Mouse (Mus musculus) adrenal gland, postnatal 36 days (tissue): ENCODE measurements at regions not wholly inside any gene's neighbourhood (a gene's known extent, or its start where the extent isn't known, plus 50 kb on each side); places are given as distances from the start of the nearest gene placed in this dataset.

Experiments
- DNase-seq, 2 experiments: peaks; one replicate each; pipeline ENCODE4 v3.0.0; 2021; ENCODE audit warnings: mixed read lengths in 1 of 2

DNA sequence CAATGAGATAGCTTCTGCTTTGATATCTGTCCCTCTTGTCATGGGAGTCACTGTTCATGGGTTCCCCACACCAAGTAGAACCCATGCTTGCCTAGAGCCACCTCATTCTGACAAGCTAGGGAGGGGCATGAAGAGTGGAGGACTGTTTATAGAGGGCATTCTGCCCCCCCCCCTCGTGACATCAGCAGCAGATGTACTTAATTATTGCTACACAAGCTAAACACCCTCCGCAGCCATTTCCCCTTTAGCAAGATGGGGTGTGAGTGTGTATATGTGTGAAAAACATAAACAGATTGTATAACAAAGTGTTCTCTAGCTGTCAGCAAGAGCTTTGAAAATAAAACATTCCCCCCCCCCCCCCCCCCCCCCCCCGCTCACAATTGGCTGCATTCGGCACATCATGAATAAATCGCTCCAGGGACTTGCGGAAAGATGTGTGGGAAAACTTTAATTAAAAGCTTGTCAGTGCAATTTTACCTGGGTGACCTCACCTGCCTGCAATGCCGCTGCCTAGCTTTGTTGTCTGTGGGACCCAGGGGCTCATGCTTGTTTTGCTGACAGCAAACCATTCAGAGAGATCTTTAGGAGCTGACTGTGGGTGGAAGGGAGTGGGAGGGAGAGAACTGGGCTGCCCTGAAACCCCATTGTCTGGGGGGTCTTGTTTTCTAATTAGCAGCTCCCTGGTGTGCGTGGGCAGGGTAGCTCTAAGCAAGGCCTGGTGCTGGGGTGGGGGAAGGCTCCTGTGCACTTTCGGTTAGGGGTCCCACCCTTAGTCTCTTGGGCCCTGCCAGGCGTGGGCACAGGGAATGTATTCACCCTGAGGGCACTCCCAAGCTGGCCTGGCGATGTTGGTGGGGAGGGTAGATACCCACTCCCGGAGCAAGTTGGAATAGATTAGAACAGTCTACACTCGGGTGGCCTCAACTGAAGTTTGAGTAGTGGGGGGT lies 63.4 kb downstream of the Irx2 start:
- no peak for DNase-seq

DNA sequence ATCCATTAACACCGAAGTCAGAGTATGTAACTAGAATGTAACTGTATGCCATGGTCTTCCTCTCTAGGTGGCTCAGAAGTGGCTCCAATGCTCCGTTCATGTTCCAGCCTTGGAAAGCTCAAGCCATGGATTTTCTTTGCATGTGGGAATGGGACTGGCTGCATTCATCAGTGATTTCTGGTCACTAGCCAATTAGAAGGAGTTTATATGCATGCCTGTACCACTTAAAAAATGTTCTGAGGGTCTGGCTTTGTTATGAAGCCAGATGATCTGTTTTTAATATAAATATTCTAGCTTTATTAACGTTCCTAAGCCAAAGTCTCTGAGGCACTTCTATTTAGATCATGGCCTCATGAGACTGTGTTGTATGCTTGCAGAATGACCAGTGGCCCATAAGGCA lies 78.8 kb downstream of the Irx2 start:
- DNase-seq = no peak

DNA sequence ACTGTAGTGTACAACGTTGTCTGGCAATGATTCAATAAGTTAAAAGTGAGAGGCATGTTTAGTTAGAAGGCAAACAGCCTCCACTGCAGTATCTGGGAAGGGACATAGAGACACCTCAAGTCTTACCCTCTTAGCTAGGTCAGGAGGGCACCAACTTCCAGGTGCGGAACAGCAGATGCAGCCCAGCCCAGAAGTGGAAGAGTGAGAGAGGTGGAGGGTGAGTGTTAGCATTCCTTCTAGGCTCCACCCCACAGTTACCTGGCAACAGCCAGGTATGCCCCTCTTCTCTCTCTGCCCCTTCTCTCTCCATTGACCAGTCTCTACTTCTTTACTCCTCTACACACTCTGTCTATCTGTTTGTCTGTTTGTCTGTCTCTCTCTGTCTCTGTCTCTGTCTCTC lies 80.1 kb downstream of the Irx2 start:
- no peak for DNase-seq

DNA sequence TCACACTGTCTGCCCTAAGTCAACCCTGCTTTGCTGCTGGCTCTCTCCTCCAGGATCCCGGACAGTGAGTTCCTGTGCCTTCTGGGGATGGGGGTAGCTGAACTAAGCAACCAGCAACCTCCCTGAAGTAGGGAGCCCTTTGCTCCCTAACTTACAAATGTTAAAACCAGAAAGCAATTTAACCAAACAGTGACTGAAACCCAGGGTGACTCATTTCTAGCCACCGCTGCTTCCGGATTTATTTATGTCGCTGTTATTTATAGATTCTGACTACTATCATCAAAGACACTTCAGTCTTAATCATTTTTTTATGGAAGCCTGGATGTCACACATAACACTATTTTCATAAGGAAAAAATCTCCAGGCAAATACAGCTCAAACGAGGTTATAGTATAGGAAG lies 81.4 kb downstream of the Irx2 start:
- DNase-seq = no peak

DNA sequence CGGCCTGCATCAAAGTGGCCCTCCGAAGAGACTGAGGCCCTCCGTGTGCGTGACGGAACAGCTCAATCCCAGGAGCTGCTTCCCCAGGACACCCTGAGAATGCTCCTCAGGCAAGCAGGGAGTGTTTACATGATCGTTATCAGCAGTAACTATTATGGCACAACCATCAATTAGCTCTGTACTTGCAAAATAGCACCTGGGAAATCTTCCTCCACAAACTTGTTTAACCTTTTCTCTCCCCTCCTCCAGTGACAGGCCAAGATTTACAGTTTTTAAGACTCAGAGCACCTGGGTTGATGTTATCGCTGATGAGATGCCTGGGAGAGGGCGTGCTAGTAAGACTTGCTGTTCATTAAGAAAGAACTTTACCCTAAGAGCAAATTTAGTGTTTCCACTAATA lies 82.5 kb downstream of the Irx2 start:
- no peak for DNase-seq

DNA sequence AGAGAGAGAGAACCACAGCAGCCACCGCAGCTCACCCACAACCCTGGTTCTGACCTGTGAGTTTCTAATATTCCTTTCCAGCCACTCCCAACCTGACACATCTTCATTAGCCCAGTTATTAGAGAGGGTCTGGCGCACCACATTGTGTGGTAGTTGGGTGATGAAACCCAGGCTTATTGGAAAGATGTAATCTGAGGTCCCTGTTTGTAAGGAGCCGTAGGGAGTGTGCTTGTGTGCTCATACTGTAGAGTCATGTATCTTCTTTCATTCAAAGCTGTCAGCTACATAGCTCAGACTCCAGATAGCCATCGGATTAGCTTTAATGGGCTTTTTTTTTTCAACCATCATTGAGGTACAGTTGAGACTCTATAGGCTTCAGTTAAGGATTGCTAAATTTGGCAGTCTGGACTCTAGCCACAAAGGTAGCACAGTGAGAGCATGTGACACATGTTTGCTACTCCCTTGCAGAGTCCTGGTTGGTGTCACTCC lies 83.3 kb downstream of the Irx2 start:
- no peak for DNase-seq

DNA sequence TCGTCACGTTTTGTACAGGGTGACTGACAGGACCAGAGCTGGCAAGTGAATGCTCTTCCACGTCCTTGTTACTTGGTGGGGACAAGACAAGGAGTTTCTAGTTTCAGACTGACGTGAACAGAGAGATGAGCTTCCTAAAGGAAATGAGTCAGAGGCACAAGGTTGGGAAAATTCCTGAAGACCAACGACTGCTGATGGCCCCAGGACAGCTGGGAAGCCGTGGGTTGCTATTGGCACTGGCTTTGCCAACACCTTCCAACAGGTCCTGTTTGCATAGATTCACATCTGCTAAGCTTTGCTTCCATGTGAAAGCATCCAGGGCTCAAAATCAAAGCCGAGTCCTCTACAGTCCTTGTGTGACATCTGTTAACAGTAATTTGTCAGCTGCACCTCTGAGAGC lies 86.2 kb downstream of the Irx2 start:
- no peak for DNase-seq

DNA sequence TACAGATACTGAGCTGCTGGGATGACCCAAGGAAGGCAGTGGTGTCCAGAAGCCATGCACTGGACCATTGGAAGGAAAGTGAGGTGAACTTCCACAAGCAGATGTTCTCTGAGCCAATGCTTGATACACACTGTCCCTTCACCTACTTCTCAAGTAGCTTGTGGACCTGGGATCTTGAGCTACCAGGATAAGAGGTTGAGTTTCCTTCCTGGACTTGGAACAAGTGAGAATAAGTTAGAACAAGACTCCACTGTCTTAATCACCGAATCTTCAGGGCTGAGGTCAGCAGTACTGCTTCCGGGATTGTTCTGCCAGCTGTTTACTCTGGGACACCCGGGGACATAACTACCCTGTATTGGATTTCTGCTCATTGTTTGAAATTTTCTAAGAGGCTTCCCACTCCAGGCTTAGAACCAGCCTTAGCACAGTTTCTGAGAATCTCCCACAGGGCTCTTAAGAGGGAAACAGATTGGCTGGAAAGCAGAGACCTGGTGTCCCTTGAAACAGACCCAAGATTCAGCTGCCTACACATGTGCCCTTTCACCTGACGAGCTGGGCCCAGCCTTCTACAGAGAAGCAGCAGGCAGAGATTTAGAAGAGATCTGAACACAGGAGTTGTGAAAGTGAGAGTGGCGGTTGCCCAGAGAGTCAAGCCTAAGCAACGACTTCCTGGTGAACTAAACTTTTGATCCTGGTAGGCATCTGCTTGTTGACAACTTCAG lies 87.5 kb downstream of the Irx2 start:
- DNase-seq = peak in 1 of 2 experiments; percentile 8

DNA sequence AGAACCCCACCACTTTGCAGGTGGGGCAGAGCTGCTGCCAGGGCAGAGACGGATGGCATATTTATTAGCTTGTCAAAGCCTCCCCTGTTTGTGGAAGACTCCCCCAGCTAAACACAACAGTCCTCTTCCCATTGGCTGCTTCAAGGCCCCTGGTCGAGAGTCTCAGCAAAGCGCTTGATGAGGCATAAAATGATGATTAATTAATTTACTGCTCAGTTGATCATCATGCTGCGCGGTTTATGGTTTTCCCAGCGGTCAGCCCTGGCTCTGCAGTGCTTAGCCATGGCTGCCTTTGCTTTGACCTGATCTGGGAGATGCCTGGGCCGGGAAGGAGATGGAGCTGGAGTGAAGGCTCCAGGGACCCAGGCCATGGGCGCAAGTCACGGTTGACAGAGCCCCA lies 98.5 kb downstream of the Irx2 start:
- DNase-seq = no peak

DNA sequence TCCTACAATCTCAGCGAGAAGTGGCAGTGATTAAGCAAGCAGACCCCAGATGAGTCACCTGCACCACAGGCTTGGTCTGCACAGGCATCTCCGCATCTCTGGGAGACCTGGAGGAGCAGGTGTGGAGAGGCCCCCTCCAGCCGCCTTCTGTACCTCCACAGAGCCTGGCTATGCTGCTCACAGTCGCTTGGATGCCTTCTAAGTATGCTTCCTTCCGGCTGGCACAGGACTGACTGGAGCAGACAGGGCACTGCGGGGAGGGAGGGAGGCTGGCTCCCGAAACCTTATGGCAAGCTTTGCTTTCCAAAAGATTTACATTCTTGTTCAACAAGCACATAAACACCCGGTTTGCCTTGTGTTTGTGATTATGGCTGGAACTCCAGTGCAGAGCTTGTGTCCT lies 107.3 kb downstream of the Irx2 start:
- DNase-seq = no peak

DNA sequence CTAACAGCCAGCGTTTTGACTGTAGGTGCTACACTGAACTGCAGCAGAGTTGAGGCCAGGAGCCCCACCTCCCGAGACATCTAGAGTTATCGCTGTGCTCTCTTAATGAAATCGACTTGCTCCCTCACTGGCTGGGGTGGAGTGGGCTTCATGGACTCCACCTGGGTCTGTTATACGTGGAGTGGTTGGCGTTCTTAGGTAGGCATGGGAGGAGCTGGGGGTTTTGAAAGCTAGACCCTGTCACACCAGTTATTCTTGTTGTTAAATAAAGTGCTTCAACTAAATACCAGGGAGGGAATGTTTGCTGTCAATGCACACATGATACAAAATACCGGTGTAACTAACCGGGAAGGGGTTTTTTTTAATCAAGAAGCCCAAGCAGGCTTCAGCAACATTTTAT lies 108.4 kb downstream of the Irx2 start:
- DNase-seq = no peak

DNA sequence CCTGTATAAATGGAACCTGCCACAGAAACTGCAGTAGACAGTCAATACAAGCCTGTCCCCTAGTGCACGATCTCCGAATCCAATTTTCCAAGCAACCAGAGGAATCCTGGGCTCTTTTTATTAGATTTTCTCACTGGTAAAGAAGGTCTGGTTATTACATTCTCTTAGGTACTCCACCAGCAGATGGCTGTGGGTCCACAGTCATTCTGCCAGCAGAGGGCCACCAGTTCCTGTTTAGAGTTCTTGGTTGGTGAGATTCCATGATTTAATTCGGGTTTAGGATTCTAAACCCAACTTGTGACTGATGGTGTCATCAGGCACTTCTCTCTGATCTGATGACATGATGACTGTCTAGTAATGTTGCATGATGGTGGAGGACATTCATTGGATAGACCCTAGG lies 118.6 kb downstream of the Irx2 start:
- no peak for DNase-seq

DNA sequence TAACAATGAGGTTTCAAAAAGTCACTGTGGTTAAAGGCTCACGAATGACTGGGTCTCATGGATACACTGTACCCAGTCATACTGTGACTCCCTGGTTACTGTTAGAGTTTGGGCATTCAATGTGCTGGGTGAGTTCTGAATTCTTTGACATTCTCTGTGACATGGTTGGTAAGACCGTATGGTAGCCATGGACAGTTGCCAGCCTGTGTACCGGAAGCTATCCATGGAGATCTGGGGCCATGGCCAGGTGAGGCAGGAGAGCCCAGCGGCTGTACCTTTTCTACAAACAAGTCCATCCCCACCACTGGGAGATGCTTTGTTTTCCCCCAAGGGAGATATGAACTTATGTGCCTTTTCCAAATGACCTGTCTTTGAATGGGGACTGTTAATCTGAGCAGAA lies 126.4 kb downstream of the Irx2 start:
- no peak for DNase-seq

DNA sequence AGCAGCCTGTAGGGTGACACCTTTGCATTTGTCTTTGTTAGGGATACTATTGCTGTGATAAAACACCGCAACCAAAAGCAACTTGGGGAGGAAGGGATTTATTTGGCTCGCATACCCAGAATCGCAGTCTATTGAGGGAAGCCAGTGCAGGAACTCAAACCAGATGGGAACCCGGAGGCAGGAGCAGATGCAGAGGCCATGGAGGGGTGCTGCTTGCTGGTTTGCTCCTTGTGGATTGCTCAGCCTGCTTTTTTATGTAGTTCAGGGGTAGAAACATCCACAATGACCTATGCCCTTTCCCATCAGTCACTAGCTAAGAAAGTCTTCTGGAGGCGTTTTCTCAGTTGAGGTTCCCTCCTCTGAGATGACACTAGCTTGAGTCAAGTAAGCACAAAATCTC lies 133.9 kb downstream of the Irx2 start:
- no peak for DNase-seq

DNA sequence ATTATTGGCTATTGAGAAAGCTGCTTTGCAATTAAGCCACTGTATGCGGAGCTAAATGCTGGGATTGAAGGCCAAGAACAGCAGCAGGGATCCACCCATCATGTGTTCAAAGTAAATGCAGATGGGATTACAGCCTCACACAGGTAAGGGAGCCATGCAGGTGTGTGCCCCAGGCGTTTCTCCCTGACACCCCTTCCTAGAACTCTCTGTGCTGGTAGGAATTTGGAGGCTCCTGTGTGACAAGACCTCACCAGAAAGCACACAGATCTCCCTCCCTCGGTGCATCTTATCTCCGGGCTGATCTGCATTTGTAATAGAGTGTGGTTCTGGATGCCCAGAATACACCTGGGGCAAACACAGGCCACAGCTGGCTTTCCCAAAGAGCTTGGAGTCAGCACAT lies 134.7 kb downstream of the Irx2 start:
- DNase-seq = no peak

DNA sequence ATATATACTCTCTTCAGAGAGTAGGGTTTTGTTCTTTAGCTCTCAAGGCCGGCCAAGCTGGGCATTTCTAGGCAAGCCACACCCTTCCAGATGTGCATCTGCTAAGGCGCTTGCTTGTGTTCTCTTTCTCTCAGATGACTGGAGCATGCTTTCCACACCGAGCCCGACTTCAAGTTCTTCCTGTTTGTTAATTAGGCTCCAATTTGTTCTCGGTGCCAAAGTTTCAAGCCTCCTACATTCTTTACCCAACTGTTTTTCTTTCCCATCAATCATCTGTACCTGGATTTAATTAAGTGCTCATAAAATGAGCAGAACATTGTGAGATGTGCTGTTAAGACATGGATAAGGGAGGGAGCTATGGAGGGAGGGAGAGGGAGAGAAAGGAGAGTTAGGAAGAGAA lies 138.7 kb downstream of the Irx2 start:
- DNase-seq = no peak

DNA sequence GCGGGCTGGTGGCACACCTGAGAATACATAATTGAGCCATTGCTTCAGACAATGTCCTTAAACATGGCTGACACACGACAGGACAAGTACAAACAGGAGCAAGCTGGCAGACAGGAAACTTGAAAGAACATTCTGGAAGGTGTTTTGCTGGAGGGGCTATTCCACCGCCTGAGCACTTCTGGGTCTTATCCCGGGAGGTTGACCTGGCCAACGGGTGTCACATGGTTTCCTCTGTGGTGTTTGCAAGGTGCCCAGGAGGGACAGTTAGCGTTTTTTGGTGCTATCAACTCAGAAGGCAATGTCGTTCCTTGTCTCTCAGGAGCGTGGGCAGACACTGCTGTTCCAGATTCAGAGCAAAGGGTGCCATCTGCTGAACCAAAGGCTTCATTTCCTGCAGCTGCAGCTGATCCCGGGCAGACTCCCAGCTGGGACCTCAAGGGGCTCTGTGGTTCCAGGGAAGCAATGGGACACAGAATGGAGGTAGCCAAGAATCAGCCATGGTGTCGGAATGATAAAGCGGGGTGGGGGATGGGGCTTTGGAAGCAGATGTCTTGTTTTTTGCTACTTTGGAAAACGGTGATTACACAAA lies 140.5 kb downstream of the Irx2 start:
- peak in 1 of 2 experiments; percentile 11 for DNase-seq

DNA sequence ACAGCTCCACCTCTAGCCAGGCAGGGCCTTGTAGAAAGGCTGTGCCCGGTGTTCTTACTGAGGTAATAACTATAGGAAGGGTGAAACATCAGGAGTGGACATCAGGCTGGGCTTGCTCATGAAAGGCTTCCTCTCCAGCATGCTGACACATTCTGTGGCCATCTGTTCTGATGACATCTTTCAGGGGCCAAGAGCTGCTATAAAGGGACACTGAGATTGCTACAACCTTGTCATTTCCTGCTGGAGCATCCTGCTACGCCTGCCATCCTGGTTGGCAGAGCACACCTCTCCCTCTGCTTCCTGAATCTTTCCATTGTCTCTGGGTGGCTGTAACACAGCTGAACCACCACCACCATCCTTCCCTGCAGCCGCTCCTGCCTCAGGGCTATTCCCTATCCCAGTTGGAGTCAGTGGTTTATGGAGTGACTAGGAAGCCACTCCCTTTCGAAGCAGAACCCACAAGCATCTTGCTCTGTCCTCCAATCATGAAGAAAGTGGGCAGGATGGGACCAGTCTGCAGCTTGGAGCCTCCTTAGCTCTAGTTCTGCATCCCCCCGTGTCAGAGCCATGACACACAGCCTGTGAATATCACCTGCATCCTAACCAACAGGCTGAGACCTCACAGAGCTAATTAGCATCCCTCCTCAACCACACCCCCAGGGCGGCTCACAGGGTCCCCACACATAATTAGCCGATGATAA lies 154.6 kb downstream of the Irx2 start:
- no peak for DNase-seq

DNA sequence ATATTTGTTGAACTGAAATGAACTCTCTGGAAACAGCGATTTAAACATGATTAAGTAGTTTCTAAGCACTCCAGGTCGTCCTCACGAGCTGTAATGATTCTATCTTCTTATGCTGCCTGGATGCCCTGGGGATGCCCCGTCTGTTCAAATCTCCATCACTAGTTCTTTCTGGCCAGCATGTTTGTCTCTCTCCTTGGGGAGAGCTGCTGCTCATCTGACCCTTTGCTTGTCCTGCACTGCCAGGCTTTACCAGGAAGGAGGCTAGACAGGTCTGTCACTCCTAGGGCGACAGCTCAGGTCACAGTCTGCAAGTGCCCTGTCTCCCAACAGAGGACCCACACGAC lies 155.1 kb downstream of the Irx2 start:
- DNase-seq = no peak

DNA sequence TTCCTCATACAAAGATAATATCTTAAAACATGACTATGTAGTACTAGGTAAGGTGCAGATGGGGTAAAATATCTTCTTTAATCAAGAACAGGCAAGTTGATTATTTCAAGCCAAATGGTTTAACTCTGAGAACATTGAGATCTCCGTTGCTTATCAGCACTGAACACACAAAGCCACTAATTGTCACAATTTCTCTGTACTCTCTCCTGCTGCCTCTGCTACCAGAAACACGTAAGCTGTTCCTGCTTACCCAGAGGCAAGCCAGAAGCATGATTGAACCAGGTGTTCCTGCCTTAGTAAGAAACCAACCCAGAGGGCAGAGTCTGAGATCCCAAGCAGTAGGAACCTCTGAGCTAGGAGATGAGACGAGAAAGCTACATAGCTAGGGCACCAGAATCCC lies 164.1 kb downstream of the Irx2 start:
- no peak for DNase-seq

DNA sequence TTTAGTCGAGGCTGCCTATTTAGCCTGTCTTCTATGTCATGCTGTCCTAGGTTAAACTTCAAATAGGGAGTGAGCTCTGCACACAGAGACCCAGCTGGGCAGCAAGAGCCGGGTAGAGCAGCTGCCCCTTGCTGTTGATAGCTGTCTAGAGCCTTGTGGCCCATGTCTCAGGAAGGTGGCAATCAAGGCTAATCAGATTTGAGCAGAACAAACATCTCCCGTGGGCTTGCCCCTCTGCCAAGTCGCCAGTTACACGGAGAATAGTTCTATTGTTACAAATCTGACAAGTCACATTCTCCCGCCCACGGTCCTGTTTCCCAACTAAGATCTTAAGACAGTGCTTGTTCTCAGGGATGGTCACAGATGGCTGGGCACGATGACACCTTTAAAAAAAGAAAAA lies 171.4 kb downstream of the Irx2 start:
- DNase-seq = no peak

DNA sequence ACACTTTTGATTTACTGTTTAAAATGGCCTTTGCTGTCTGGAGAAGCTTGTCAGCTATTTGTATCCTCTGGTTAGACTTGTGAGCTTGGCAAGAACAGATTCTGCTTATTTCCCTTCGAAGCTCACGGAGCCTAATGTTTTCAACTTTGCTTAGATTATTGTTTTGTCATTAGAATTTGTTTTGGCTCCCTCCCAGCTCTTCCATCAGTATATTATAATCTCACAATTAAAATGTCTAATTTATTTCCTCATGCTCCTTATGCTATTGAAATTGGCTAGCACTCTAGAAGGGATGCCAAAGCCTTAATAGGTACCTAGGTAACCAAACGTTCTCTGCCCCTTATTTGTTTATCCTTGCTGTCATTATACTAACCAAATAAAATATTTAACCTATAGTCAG lies 171.9 kb downstream of the Irx2 start:
- DNase-seq = no peak

DNA sequence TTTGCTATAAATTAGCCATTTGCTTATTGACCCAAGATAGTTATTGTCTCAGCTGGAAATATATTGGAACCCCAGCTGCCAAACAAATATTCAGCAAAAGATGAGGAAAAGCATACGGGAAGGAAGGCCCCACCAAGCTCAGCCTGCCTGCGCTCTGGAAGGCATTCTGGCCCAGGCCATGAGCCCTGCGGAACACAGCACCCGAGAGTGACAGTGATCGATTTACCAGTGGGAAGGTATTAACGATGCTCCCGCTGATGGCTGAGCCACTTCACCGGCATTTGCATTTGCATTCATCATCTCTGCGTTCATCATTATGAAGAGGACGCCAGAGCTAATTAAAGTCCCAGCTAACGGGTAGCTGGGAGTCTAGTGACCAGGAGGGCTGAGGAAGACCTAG lies 174.8 kb downstream of the Irx2 start:
- no peak for DNase-seq
